Mouse (Mus musculus): ENCODE data around the gene Olfr1110. TPM values are rescaled to one million over a fixed set of nuclear protein-coding genes. Genes with fewer than 3 reads are reported as not detected.
"Not testable (repeated sequence)": the region's sequence is repeated elsewhere in the genome, so short reads cannot be mapped to it uniquely, and the experiment has no call there.

Gene Olfr1110
- polyA plus RNA-seq (2015; fragmentation: Nextera tagmentation; extraction: Ambion mirVana): not detected in 2 replicates

DNA sequence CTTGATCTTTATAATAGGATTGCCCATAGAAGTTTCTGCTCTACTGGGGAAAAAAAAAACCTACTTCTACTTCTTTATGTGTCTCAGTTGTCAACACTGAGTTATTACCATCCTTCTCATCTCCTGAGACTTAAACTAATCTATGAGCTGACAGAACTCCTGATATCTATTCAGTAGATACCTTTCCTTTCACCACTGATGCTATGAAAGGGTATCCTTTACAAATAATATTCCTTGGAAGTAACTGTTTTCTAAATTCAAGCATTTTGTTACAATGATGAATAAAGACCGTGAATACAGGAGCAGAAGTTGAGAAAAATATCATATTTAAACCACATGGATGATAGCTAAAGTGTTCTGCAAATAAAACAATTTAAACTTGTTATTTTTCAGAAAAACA, at the start of gene Olfr1110:
Gene Olfr1110 (minus strand): TSS at position 101 of the 400 bp plus-strand sequence.
- no peak for ATAC-seq
- Histone ChIP-seq H3K36me3 (ENCODE audit: control insufficient read depth, insufficient read depth) (no peaks in the 10 kb centered on the region), H3K27ac (ENCODE audit: low read depth, low read length) (no peak within 1 kb of the TSS), H3K4me3 (ENCODE audit: low read depth, low read length) (no peak within 1 kb of the TSS), H3K4me1 (replicated peaks; ENCODE audit: control insufficient read depth, insufficient read depth, low read length) (no peaks in the 10 kb centered on the region), H3K27me3 (replicated peaks; ENCODE audit: control insufficient read depth, insufficient read depth, low read length) (no peaks in the 10 kb centered on the region), H3K4me2 (replicated peaks; ENCODE audit: low read depth) (no peak within 1 kb of the TSS), H3K9ac (ENCODE audit: low read depth, low read length) (no peak within 1 kb of the TSS), H3K9me3 (ENCODE audit: control insufficient read depth) (no peaks in the 10 kb centered on the region)
- TF ChIP-seq CTCF (IDR thresholded peaks at IDR 0.05; ENCODE audit: low read depth): no peak
- WGBS: 71% methylated on average over 1 of the region's 1 CpGs

DNA sequence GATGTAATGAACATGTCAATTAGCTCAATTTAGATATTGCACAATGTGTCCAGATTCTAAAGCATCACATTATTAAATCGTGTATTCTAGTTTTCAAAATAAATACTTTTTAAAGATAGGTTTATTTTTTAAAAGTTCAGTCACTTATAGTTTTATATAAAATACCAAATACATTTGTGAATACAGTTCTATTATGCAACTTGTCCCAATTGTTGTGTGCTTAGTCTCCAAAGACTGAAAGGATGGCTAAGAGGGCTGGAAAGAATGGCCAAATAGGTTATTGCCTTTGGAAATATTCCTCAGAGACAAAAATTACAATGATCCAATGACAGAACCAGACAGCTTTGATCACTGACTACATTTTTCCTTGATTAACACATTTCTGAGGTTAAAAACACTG, 47.4 kb upstream of the Olfr1110 start, which contains the start of gene Olfr1112:
Gene Olfr1112 (plus strand): TSS at position 301 of the 400 bp plus-strand sequence.
- no peak for ATAC-seq
- no peaks in the 10 kb centered on the region for H3K4me1 ChIP-seq (replicated peaks; ENCODE audit: control insufficient read depth, insufficient read depth, low read length)
- no peak within 1 kb of the TSS for H3K4me2 ChIP-seq (replicated peaks; ENCODE audit: low read depth)
- H3K4me3 ChIP-seq (ENCODE audit: low read depth, low read length): no peak within 1 kb of the TSS
- 79% methylated on average over 1 of the region's 1 CpGs for WGBS
- H3K9me3 ChIP-seq (ENCODE audit: control insufficient read depth): no peaks in the 10 kb centered on the region
- H3K27ac ChIP-seq (ENCODE audit: low read depth, low read length): no peak within 1 kb of the TSS
- TF ChIP-seq CTCF (IDR thresholded peaks at IDR 0.05; ENCODE audit: low read depth): no peak
- H3K36me3 ChIP-seq (ENCODE audit: control insufficient read depth, insufficient read depth): no peaks in the 10 kb centered on the region
- no peak within 1 kb of the TSS for H3K9ac ChIP-seq (ENCODE audit: low read depth, low read length)
- no peaks in the 10 kb centered on the region for H3K27me3 ChIP-seq (replicated peaks; ENCODE audit: control insufficient read depth, insufficient read depth, low read length)

GRCm38 (mm10) chr2:87167731-87168130, 27.6 kb upstream of the Olfr1110 start:
- ATAC-seq; H3K36me3 ChIP-seq (ENCODE audit: control insufficient read depth, insufficient read depth); H3K27me3 ChIP-seq (replicated peaks; ENCODE audit: control insufficient read depth, insufficient read depth, low read length); H3K4me3 ChIP-seq (ENCODE audit: low read depth, low read length); H3K9ac ChIP-seq (ENCODE audit: low read depth, low read length); H3K4me2 ChIP-seq (replicated peaks; ENCODE audit: low read depth); H3K27ac ChIP-seq (ENCODE audit: low read depth, low read length); H3K9me3 ChIP-seq (ENCODE audit: control insufficient read depth); H3K4me1 ChIP-seq (replicated peaks; ENCODE audit: control insufficient read depth, insufficient read depth, low read length): not testable (repeated sequence)
- WGBS: 81% methylated on average over 2 of the region's 2 CpGs

- H3K36me3 ChIP-seq (ENCODE audit: control insufficient read depth, insufficient read depth): no peaks in the 10 kb centered on the region
- no peaks in the 10 kb centered on the region for H3K27me3 ChIP-seq (replicated peaks; ENCODE audit: control insufficient read depth, insufficient read depth, low read length)
- no peak within 1 kb of the TSS for H3K4me2 ChIP-seq (replicated peaks; ENCODE audit: low read depth)
- H3K4me1 ChIP-seq (replicated peaks; ENCODE audit: control insufficient read depth, insufficient read depth, low read length): no peaks in the 10 kb centered on the region
- no peak within 1 kb of the TSS for H3K9ac ChIP-seq (ENCODE audit: low read depth, low read length)
- H3K9me3 ChIP-seq (ENCODE audit: control insufficient read depth): no peaks in the 10 kb centered on the region
- H3K4me3 ChIP-seq (ENCODE audit: low read depth, low read length): no peak within 1 kb of the TSS
- no peak for TF ChIP-seq CTCF (IDR thresholded peaks at IDR 0.05; ENCODE audit: low read depth)
- no peak within 1 kb of the TSS for H3K27ac ChIP-seq (ENCODE audit: low read depth, low read length)
- no peak for ATAC-seq
Measured at GRCm38 (mm10) chr2:87152524-87152923, 12.4 kb upstream of the Olfr1110 start, which contains the start of gene Olfr1111. Gene Olfr1111 (minus strand): TSS chr2:87152624.

DNA sequence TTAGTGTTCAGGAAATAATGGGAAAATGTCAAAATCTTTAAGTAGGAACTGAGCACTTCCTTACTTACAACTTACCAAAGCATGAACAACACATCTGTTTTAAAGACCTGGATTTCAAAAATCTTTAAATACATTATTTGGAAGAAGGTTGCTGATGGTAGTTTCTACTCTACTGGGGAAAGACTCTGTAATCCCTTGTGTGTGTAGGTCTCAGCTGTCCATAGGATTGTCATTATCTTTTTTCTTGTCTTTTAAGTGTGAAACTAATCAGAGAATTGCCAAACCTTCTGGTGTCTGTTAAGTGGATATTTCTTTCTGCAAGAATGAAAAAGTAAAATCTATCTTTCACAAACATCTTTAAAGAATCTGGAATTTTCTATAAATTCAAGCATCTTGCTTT, 25.6 kb downstream of the Olfr1110 start, which contains the start of gene Olfr259:
Gene Olfr259 (minus strand): TSS at position 101 of the 400 bp plus-strand sequence.
- H3K9me3 ChIP-seq (ENCODE audit: control insufficient read depth): no peaks in the 10 kb centered on the region
- no peak within 1 kb of the TSS for H3K4me3 ChIP-seq (ENCODE audit: low read depth, low read length)
- no peak within 1 kb of the TSS for H3K9ac ChIP-seq (ENCODE audit: low read depth, low read length)
- H3K27me3 ChIP-seq (replicated peaks; ENCODE audit: control insufficient read depth, insufficient read depth, low read length): no peaks in the 10 kb centered on the region
- H3K36me3 ChIP-seq (ENCODE audit: control insufficient read depth, insufficient read depth): no peaks in the 10 kb centered on the region
- TF ChIP-seq CTCF (IDR thresholded peaks at IDR 0.05; ENCODE audit: low read depth): no peak
- no peak within 1 kb of the TSS for H3K4me2 ChIP-seq (replicated peaks; ENCODE audit: low read depth)
- H3K4me1 ChIP-seq (replicated peaks; ENCODE audit: control insufficient read depth, insufficient read depth, low read length): no peaks in the 10 kb centered on the region
- no peak for ATAC-seq
- H3K27ac ChIP-seq (ENCODE audit: low read depth, low read length): no peak within 1 kb of the TSS

- WGBS: 76% methylated on average over 1 of the region's 1 CpGs
- Histone ChIP-seq H3K9me3 (ENCODE audit: control insufficient read depth) (no peaks in the 10 kb centered on the region), H3K9ac (ENCODE audit: low read depth, low read length) (no peak within 1 kb of the TSS), H3K4me1 (replicated peaks; ENCODE audit: control insufficient read depth, insufficient read depth, low read length) (no peaks in the 10 kb centered on the region), H3K27me3 (replicated peaks; ENCODE audit: control insufficient read depth, insufficient read depth, low read length) (no peaks in the 10 kb centered on the region), H3K36me3 (ENCODE audit: control insufficient read depth, insufficient read depth) (no peaks in the 10 kb centered on the region), H3K27ac (ENCODE audit: low read depth, low read length) (no peak within 1 kb of the TSS), H3K4me2 (replicated peaks; ENCODE audit: low read depth) (no peak within 1 kb of the TSS), H3K4me3 (ENCODE audit: low read depth, low read length) (no peak within 1 kb of the TSS)
- no peak for ATAC-seq
- TF ChIP-seq CTCF (IDR thresholded peaks at IDR 0.05; ENCODE audit: low read depth): no peak
Measured at GRCm38 (mm10) chr2:87095908-87096307, 44.2 kb downstream of the Olfr1110 start, which contains the start of gene Olfr1109. Gene Olfr1109 (minus strand): TSS chr2:87096008.

Other genes with a start within 250 kb of the Olfr1110 start
- gene Olfr1097, start 248.1 kb downstream of the Olfr1110 start, polyA plus RNA-seq (2015; fragmentation: Nextera tagmentation; extraction: Ambion mirVana): not detected in 2 replicates
- gene Olfr1098, start 215.8 kb downstream of the Olfr1110 start, polyA plus RNA-seq (2015; fragmentation: Nextera tagmentation; extraction: Ambion mirVana): not detected in 2 replicates
- gene Olfr1099, start 179.6 kb downstream of the Olfr1110 start, polyA plus RNA-seq (2015; fragmentation: Nextera tagmentation; extraction: Ambion mirVana): not detected in 2 replicates
- not detected in 2 replicates for gene Olfr1100, start 160.3 kb downstream of the Olfr1110 start, polyA plus RNA-seq (2015; fragmentation: Nextera tagmentation; extraction: Ambion mirVana)
- not detected in 2 replicates for gene Olfr1101, start 149.1 kb downstream of the Olfr1110 start, polyA plus RNA-seq (2015; fragmentation: Nextera tagmentation; extraction: Ambion mirVana)
- gene Olfr1102, start 141.9 kb downstream of the Olfr1110 start, polyA plus RNA-seq (2015; fragmentation: Nextera tagmentation; extraction: Ambion mirVana): not detected in 2 replicates
- gene Olfr1104, start 113.2 kb downstream of the Olfr1110 start, polyA plus RNA-seq (2015; fragmentation: Nextera tagmentation; extraction: Ambion mirVana): not detected in 2 replicates
- gene Olfr1105, start 103.8 kb downstream of the Olfr1110 start, polyA plus RNA-seq (2015; fragmentation: Nextera tagmentation; extraction: Ambion mirVana): not detected in 2 replicates
- gene Olfr1106, start 88.0 kb downstream of the Olfr1110 start, polyA plus RNA-seq (2015; fragmentation: Nextera tagmentation; extraction: Ambion mirVana): not detected in 2 replicates
- gene Olfr1107, start 64.5 kb downstream of the Olfr1110 start, polyA plus RNA-seq (2015; fragmentation: Nextera tagmentation; extraction: Ambion mirVana): not detected in 2 replicates
- gene Olfr1109, start 44.3 kb downstream of the Olfr1110 start, polyA plus RNA-seq (2015; fragmentation: Nextera tagmentation; extraction: Ambion mirVana): not detected in 2 replicates
- gene Olfr259, start 25.7 kb downstream of the Olfr1110 start, polyA plus RNA-seq (2015; fragmentation: Nextera tagmentation; extraction: Ambion mirVana): not detected in 2 replicates
- not detected in 2 replicates for gene Olfr1111, start 12.3 kb upstream of the Olfr1110 start, polyA plus RNA-seq (2015; fragmentation: Nextera tagmentation; extraction: Ambion mirVana)
- not detected in 2 replicates for gene Olfr1112, start 47.5 kb upstream of the Olfr1110 start, polyA plus RNA-seq (2015; fragmentation: Nextera tagmentation; extraction: Ambion mirVana)
- gene Olfr1113, start 68.7 kb upstream of the Olfr1110 start, polyA plus RNA-seq (2015; fragmentation: Nextera tagmentation; extraction: Ambion mirVana): not detected in 2 replicates
- not detected in 2 replicates for gene Olfr1115, start 107.7 kb upstream of the Olfr1110 start, polyA plus RNA-seq (2015; fragmentation: Nextera tagmentation; extraction: Ambion mirVana)
- gene Olfr1116, start 127.2 kb upstream of the Olfr1110 start, polyA plus RNA-seq (2015; fragmentation: Nextera tagmentation; extraction: Ambion mirVana): not detected in 2 replicates
- gene Olfr1118, start 167.3 kb upstream of the Olfr1110 start, polyA plus RNA-seq (2015; fragmentation: Nextera tagmentation; extraction: Ambion mirVana): not detected in 2 replicates
- not detected in 2 replicates for gene Olfr1120, start 214.5 kb upstream of the Olfr1110 start, polyA plus RNA-seq (2015; fragmentation: Nextera tagmentation; extraction: Ambion mirVana)
- gene Olfr1121, start 229.6 kb upstream of the Olfr1110 start, polyA plus RNA-seq (2015; fragmentation: Nextera tagmentation; extraction: Ambion mirVana): not detected in 2 replicates
- gene Olfr1122, start 245.5 kb upstream of the Olfr1110 start, polyA plus RNA-seq (2015; fragmentation: Nextera tagmentation; extraction: Ambion mirVana): not detected in 2 replicates

Measured in intestine, postnatal 0 days (tissue).